8 mouse cellular contexts compared by ENCODE assay signal in genomic region chr8:119436933-119437332, GRCm38 (mm10). TPM values are rescaled to one million over a fixed set of nuclear protein-coding genes. Genes with fewer than 3 reads are reported as not detected.
A peak's percentile ranks its signal among the peaks of the same experiment; 100 is the strongest.
DNase-seq lines count a peak whose midpoint lies in the region; ATAC-seq and TF ChIP-seq lines count a peak whose summit lies in the region.

No protein-coding gene starts in this region.

- intact Hi-C loops in heart, adult 2 months (cut with DNase I): loop anchor here (2.0 kb wide), 1 partner anchor 14 kb away; no protein-coding TSS in a partner anchor

- peak; percentile 81 for DNase-seq in ovary, postnatal 36 days (ENCODE audit: low spot score)
- DNase-seq in ovary, postnatal 14 days (ENCODE audit: low spot score): no peak
- peak; percentile 90 to 91 for DNase-seq in heart, adult 2 months
- DNase-seq in lung, postnatal 36 days: peak; percentile 94
- DNase-seq in urinary bladder, postnatal 10 days (ENCODE audit: low spot score): peak; percentile 67
- DNase-seq in cerebellum, adult 11 months: no peak

- no peaks in the 10 kb centered on the region for H3K36me3 ChIP-seq in heart, adult 2 months (ENCODE audit: control insufficient read depth, insufficient read depth, low read length)
- H3K36me3 ChIP-seq in kidney, embryonic 16.5 days (ENCODE audit: insufficient read depth, low read length): no peaks in the 10 kb centered on the region

- H3K27ac ChIP-seq in heart, adult 2 months: peak overlapping the region; percentile 86
- H3K27ac ChIP-seq in kidney, embryonic 16.5 days (ENCODE audit: low read length): peak overlapping the region; percentile 25; the same call in 1 of the 2 replicates

- WGBS in heart, adult 2 months: 6% methylated on average over 9 of the region's 9 CpGs
- 23% methylated on average over 9 of the region's 9 CpGs for WGBS in kidney, embryonic 16.5 days

- H3K27me3 ChIP-seq in heart, adult 2 months (ENCODE audit: control insufficient read depth, insufficient read depth, low read length): no peaks in the 10 kb centered on the region
- no peaks in the 10 kb centered on the region for H3K27me3 ChIP-seq in kidney, embryonic 16.5 days (ENCODE audit: insufficient read depth, low read length)

- H3K9ac ChIP-seq in heart, adult 2 months (ENCODE audit: low read depth, low read length): peak overlapping the region; percentile 67
- H3K9ac ChIP-seq in kidney, embryonic 16.5 days (replicated peaks; ENCODE audit: low read length): peak overlapping the region; percentile 9; the same call in 1 of the 2 replicates

- no peaks in the 10 kb centered on the region for H3K79me2 ChIP-seq in heart, adult 2 months (replicated peaks; ENCODE audit: control insufficient read depth, insufficient read depth, low read length)

- peak; percentile 97 for TF ChIP-seq POLR2A in heart, adult 2 months (IDR thresholded peaks at IDR 0.05; ENCODE audit: insufficient read depth, low read depth, low read length)

- TF ChIP-seq EP300 in heart, adult 2 months (IDR thresholded peaks at IDR 0.05; ENCODE audit: insufficient read depth, low read depth, low read length): peak; percentile 54; the same call in 1 of the 2 replicates

- no peaks in the 10 kb centered on the region for H3K9me3 ChIP-seq in kidney, embryonic 16.5 days (ENCODE audit: low read length)

- H3K4me2 ChIP-seq in kidney, embryonic 16.5 days (replicated peaks; ENCODE audit: low read depth, low read length): peak overlapping the region; percentile 33

- H3K4me3 ChIP-seq in heart, adult 2 months: peak overlapping the region; percentile 52
- peak overlapping the region; percentile 20; the same call in 1 of the 2 replicates for H3K4me3 ChIP-seq in kidney, embryonic 16.5 days (ENCODE audit: low read length)

- peak; percentile 28 for ATAC-seq in kidney, embryonic 16.5 days (ENCODE audit: low FRiP score, low TSS enrichment)
- no peak for ATAC-seq in cerebellum, adult (ENCODE audit: insufficient number of reproducible peaks, low FRiP score, low TSS enrichment)

- TF ChIP-seq CTCF in heart, adult 2 months (IDR thresholded peaks at IDR 0.05): peak; percentile 44

- peaks cover 20% of the 10 kb centered on the region for H3K4me1 ChIP-seq in heart, adult 2 months (ENCODE audit: control insufficient read depth, insufficient read depth, low read length)
- peaks cover 32% of the 10 kb centered on the region for H3K4me1 ChIP-seq in kidney, embryonic 16.5 days (ENCODE audit: insufficient read depth, low read length)

RNA-seq across cellular contexts. Expression of gene Osgin1, which starts 3.0 kb away (rescaled TPM):
- total RNA-seq in heart, adult 2 months (2021): 1 to 10 TPM; 3.9 to 5.5 TPM
- polyA plus RNA-seq in heart, adult 2 months (2012; rRNA removed): 7.2 and 7.8 TPM in 2 replicates
- polyA plus RNA-seq in kidney, embryonic 16.5 days (2015; fragmentation: Nextera tagmentation; extraction: Ambion mirVana): 3.2 and 3.6 TPM in 2 replicates

RNA-seq across cellular contexts. Expression of gene Necab2, which starts 9.6 kb away (rescaled TPM):
- total RNA-seq in heart, adult 2 months (2021): not detected
- not detected in 2 replicates for polyA plus RNA-seq in heart, adult 2 months (2012; rRNA removed)
- 2.3 and 2.5 TPM in 2 replicates for polyA plus RNA-seq in kidney, embryonic 16.5 days (2015; fragmentation: Nextera tagmentation; extraction: Ambion mirVana)

RNA-seq across cellular contexts. Expression of gene Mlycd, which starts 42.3 kb away (rescaled TPM):
- total RNA-seq in heart, adult 2 months (2021): 100 to 1,000 TPM; 110 to 118 TPM
- polyA plus RNA-seq in heart, adult 2 months (2012; rRNA removed): 83.8 and 99.1 TPM in 2 replicates
- 13.6 and 14.1 TPM in 2 replicates for polyA plus RNA-seq in kidney, embryonic 16.5 days (2015; fragmentation: Nextera tagmentation; extraction: Ambion mirVana)

Comparison
In these comparisons a context has a peak if more than half of its experiments do, and no peak if none do; other contexts are left out.
1. DNase-seq: peak in ovary, postnatal 36 days (single experiment), heart, adult 2 months (2 of 2), lung, postnatal 36 days (single experiment) and urinary bladder, postnatal 10 days (single experiment); none in ovary, postnatal 14 days (single experiment) and cerebellum, adult 11 months (single experiment).